Mouse (Mus musculus) ES-E14 (cell line): Measurements from ENCODE around the gene Nalcn.

Source experiments
- CHD2 ChIP-seq: IDR thresholded peaks from 2 replicates; pipeline ENCODE4 v1.6.1; 2014; ENCODE audit warnings: mild to moderate bottlenecking, low read depth, low read length, inconsistent platforms
- MAFK ChIP-seq: IDR thresholded peaks from 2 replicates; pipeline ENCODE4 v1.6.1; 2014; ENCODE audit warnings: mild to moderate bottlenecking, low read depth, low read length, inconsistent platforms; ENCODE audit not compliant: insufficient read depth
- ZNF384 ChIP-seq: IDR thresholded peaks from 2 replicates; pipeline ENCODE4 v1.6.1; 2012; ENCODE audit warnings: low read depth, low read length, inconsistent platforms

- TF ChIP-seq ZNF384 = no peak
- TF ChIP-seq MAFK = no peak
- no peak for TF ChIP-seq CHD2
Observed at GRCm38 (mm10) chr14:123535636-123536035, 91.3 kb downstream of the Nalcn start.
